Mouse (Mus musculus): ENCODE measurements around the gene Tmem151b. TPM values are rescaled to one million over a fixed set of nuclear protein-coding genes. Genes with fewer than 3 reads are reported as not detected.

The Tmem151b gene
- polyA plus RNA-seq, 1 experiment: 85.7 TPM

DNA sequence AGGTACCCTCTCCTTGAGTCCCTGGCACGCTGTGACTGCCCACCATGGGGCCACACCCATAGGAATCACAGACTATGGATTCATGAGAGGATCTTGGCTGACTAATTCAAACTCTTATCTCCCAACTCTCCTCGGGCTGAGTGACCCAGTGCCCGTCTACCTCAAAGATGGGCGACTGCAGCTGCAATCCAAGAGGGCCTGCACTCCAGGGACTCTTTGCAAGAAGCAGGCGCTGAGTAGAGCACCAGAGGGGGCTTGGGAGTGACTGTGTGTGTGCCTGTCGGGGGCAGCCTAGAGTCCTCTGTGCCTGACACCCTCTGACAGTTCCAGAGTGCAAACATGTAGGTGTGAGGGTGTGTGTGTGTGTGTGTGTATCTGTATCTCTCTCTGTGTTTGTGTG is 7.3 kb downstream of the Tmem151b start:
- Histone ChIP-seq H3K4me3 (ENCODE audit: insufficient read depth, low read length) (no peak overlapping the region), H3K4me1 (ENCODE audit: control insufficient read depth, insufficient read depth, low read length) (peaks cover 11% of the 10 kb centered on the region), H3K27ac (ENCODE audit: insufficient read depth, low read length) (no peak overlapping the region; the same call in 1 of the 2 replicates)
- TF ChIP-seq POLR2A (IDR thresholded peaks at IDR 0.05; ENCODE audit: extremely low read depth, insufficient read depth, low read length) (no peak), CTCF (IDR thresholded peaks at IDR 0.05; ENCODE audit: extremely low read depth, insufficient read depth, low read length) (no peak)

DNA sequence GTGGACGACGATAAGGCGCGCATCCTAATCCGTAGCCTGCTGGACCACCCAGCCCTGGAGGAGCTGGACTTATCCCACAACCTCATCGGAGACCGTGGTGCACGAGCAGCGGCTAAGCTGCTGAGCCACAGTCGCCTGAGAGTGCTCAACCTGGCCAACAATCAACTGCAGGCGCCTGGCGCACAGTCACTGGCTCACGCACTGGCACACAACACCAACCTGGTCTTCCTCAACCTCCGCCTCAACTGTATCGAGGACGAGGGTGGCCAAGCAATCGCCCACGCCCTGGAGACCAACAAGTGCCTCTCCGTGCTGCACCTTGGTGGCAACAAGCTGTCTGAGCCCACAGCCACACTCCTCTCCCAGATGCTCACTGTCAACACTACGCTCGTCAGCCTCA is 9.8 kb downstream of the Tmem151b start:
- Histone ChIP-seq H3K4me3 (ENCODE audit: insufficient read depth, low read length) (no peak overlapping the region), H3K27ac (ENCODE audit: insufficient read depth, low read length) (peak overlapping the region; percentile 14; the same call in 1 of the 2 replicates), H3K4me1 (ENCODE audit: control insufficient read depth, insufficient read depth, low read length) (peaks cover 11% of the 10 kb centered on the region)
- TF ChIP-seq CTCF (IDR thresholded peaks at IDR 0.05; ENCODE audit: extremely low read depth, insufficient read depth, low read length) (no peak), POLR2A (IDR thresholded peaks at IDR 0.05; ENCODE audit: extremely low read depth, insufficient read depth, low read length) (no peak)

DNA sequence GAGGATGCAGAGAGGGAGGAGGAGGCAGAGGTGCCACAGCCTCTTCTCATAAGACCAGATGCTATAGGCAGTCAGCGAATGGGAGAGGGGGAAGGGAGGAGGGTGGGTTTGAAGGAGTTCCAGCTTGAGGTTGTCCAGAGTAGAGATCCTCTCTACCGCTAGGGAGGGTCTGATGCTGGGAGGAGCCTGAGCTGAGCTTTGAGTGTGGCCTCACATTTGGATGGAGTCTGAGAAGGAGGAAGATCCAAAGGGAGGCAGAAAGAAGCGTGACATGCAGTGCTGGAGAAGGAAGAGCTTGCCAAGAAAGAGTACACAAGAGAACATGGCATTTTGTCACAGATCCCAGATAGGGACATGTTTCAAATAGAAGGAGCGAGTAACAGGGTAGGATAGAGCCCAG is 11.1 kb downstream of the Tmem151b start:
- Histone ChIP-seq H3K4me3 (ENCODE audit: insufficient read depth, low read length) (no peak overlapping the region), H3K27ac (ENCODE audit: insufficient read depth, low read length) (no peak overlapping the region), H3K4me1 (ENCODE audit: control insufficient read depth, insufficient read depth, low read length) (peaks cover 9% of the 10 kb centered on the region; the same call in 1 of the 2 replicates)
- TF ChIP-seq POLR2A (IDR thresholded peaks at IDR 0.05; ENCODE audit: extremely low read depth, insufficient read depth, low read length) (no peak), CTCF (IDR thresholded peaks at IDR 0.05; ENCODE audit: extremely low read depth, insufficient read depth, low read length) (no peak)

DNA sequence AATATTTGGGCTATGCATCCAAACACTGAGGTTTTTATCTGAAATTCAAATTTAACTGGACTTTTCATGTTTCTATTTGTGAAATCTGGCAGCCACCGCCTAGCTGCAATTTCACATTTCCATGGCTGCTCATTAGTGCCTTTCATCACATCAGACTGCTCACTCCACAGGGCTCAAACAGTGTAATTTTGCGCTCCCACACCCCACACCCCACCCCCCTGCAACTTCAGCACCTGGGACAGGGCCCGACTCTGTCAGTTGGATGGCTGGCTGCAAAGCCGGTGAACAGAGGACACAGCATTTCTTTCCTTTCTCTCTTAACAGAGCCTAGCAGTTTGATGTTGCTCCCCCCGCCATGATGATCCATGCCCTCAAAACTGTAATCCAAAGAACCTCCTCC is 13.2 kb downstream of the Tmem151b start:
- Histone ChIP-seq H3K27ac (ENCODE audit: insufficient read depth, low read length) (no peak overlapping the region), H3K4me1 (ENCODE audit: control insufficient read depth, insufficient read depth, low read length) (peaks cover 3% of the 10 kb centered on the region; the same call in 1 of the 2 replicates), H3K4me3 (ENCODE audit: insufficient read depth, low read length) (no peak overlapping the region)
- TF ChIP-seq POLR2A (IDR thresholded peaks at IDR 0.05; ENCODE audit: extremely low read depth, insufficient read depth, low read length) (no peak), CTCF (IDR thresholded peaks at IDR 0.05; ENCODE audit: extremely low read depth, insufficient read depth, low read length) (no peak)

DNA sequence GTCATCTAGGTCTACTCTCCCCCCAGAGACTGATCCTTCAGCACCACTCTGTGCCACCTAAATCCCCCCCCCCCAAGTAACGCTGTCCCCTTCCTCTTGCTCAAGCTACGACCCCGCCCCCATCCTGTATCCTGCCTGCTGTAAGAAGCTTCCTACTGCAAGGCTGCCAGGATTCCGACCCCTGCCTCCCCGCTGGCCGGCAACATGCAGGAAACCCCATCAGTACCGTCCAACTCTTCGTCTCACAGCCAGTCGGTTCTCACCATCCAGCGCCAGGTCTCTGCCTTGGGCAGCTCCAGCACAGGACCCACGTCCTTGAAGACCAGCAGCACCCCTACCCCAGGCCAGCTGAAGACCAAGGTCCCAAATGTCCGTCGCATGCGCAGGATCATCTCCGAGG is 16.6 kb downstream of the Tmem151b start:
- Histone ChIP-seq H3K27ac (ENCODE audit: insufficient read depth, low read length) (no peak overlapping the region), H3K4me1 (ENCODE audit: control insufficient read depth, insufficient read depth, low read length) (no peaks in the 10 kb centered on the region; the same call in 1 of the 2 replicates), H3K4me3 (ENCODE audit: insufficient read depth, low read length) (no peak overlapping the region)
- TF ChIP-seq POLR2A (IDR thresholded peaks at IDR 0.05; ENCODE audit: extremely low read depth, insufficient read depth, low read length) (no peak), CTCF (IDR thresholded peaks at IDR 0.05; ENCODE audit: extremely low read depth, insufficient read depth, low read length) (no peak)

DNA sequence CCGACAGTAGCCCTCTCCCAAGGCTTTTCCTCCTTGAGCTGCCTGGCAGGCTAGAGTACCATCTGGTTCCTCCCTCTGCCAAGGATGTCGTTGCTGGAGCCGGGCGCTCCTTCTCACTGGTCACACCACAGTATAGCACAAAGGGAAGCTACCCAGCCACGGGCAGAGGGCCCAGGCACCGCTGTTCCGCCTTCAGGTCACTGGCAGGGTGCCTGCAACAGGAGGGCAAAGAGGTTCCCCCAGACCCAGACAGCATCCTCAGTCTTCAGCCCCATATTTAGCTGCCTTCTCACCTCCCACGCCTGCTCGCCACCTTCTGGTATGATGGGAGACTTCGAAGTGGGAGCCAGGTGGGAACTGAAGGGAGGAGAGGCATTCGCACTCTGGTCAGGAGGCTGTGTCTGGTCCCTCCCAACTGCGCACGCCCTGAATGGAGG is 19.1 kb downstream of the Tmem151b start:
- no peak overlapping the region for H3K4me3 ChIP-seq (ENCODE audit: insufficient read depth, low read length)
- H3K27ac ChIP-seq (ENCODE audit: insufficient read depth, low read length): no peak overlapping the region
- TF ChIP-seq CTCF (IDR thresholded peaks at IDR 0.05; ENCODE audit: extremely low read depth, insufficient read depth, low read length): no peak
- TF ChIP-seq POLR2A (IDR thresholded peaks at IDR 0.05; ENCODE audit: extremely low read depth, insufficient read depth, low read length): no peak
- no peaks in the 10 kb centered on the region for H3K4me1 ChIP-seq (ENCODE audit: control insufficient read depth, insufficient read depth, low read length)

DNA sequence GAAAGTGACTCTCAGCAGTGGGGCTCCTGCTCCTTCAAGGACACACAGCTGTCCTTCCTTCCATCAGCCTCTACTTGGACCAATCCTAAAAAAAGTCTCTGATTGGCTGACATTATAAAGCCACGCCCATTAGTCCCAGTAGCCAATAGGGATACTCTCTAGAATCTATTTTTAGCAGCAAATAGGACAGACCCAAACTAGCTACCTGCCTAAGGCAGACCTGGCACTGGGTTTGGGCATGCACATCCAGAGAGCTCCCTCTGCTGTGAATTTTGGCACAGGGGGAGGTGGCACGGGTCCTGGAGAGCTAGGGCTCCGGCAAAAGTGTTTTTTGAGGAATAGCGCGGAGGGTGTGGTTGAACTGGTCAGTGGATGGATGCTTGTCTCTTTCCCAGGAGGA is 22.9 kb downstream of the Tmem151b start:
- no peak for TF ChIP-seq CTCF (IDR thresholded peaks at IDR 0.05; ENCODE audit: extremely low read depth, insufficient read depth, low read length)
- no peak for TF ChIP-seq POLR2A (IDR thresholded peaks at IDR 0.05; ENCODE audit: extremely low read depth, insufficient read depth, low read length)
- Histone ChIP-seq H3K4me3 (ENCODE audit: insufficient read depth, low read length) (no peak overlapping the region), H3K27ac (ENCODE audit: insufficient read depth, low read length) (no peak overlapping the region), H3K4me1 (ENCODE audit: control insufficient read depth, insufficient read depth, low read length) (peaks cover 2% of the 10 kb centered on the region; the same call in 1 of the 2 replicates)

DNA sequence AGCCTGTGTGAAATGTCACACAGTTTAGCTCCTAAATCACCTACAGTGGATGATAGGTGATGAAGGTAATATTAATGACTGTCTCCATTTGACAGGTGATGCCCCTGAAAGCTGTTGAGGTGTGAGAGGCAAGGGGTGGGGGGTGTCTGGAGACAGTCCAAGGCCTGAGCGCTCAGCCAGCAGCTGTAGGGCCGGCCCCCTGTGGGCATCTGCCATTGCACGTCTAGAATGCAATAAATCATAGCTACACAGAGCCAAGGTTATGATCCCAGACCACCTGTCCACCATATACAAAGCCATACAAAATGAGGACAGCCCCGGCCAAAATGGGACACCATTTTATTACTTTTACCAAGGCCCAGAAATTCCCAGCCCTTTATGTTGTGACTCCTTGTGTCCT is 24.5 kb downstream of the Tmem151b start:
- Histone ChIP-seq H3K27ac (ENCODE audit: insufficient read depth, low read length) (no peak overlapping the region), H3K4me1 (ENCODE audit: control insufficient read depth, insufficient read depth, low read length) (peaks cover 2% of the 10 kb centered on the region; the same call in 1 of the 2 replicates)
- no peak for TF ChIP-seq POLR2A (IDR thresholded peaks at IDR 0.05; ENCODE audit: extremely low read depth, insufficient read depth, low read length)
- TF ChIP-seq CTCF (IDR thresholded peaks at IDR 0.05; ENCODE audit: extremely low read depth, insufficient read depth, low read length): no peak

DNA sequence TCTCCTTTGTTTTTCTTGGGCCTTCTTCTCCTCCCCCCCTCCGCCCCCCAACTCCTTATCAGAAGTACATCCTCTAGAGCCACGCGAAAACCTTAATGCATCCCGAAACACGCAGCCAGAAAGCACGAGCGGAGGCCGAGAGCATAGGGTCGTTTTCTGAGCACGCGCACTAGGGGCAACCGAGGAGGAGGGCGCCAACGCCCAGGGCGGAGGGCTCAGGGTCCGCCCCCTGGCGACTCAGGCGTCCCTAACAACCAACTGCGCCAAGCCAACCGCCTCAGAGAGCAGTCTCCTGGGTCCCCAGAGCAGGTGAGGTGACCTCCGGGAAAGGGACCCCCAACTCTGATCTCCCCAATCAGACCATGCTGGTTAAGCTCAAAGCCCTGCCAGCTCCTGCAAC is 26.2 kb downstream of the Tmem151b start, which contains the start of gene Tcte1:
Gene Tcte1, plus strand, starts transcription at position 172 of the 400 bp plus-strand sequence.
- Histone ChIP-seq H3K4me1 (ENCODE audit: control insufficient read depth, insufficient read depth, low read length) (peaks cover 2% of the 10 kb centered on the region; the same call in 1 of the 2 replicates), H3K27ac (ENCODE audit: insufficient read depth, low read length) (no peak within 1 kb of the TSS), H3K4me3 (ENCODE audit: insufficient read depth, low read length) (no peak within 1 kb of the TSS)

More for the DNA sequence above, 24.5 kb downstream of the Tmem151b start:
- H3K4me3 ChIP-seq (ENCODE audit: insufficient read depth, low read length): no peak overlapping the region

DNA sequence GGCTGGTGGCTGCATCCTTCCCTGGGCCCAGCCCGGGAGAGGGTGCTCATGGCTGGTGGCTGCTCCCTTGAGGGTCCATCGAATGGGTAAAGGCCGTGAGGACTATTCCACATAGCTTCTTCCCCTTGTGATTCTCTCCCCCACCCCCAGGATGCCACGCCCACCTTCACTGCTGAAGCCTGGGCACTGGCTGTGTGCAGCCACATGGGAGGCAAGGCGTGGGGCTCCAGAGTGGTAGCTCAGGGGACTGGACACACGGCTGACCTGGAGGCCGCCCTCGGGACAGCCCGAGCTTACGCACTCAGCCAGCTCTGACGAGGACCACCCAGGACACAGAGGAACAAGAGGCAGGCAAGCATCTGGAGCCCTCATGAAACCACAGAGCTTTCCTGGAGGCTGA is 29.3 kb downstream of the Tmem151b start:
- TF ChIP-seq CTCF (IDR thresholded peaks at IDR 0.05; ENCODE audit: extremely low read depth, insufficient read depth, low read length) (no peak), POLR2A (IDR thresholded peaks at IDR 0.05; ENCODE audit: extremely low read depth, insufficient read depth, low read length) (no peak)
- Histone ChIP-seq H3K27ac (ENCODE audit: insufficient read depth, low read length) (no peak overlapping the region), H3K4me1 (ENCODE audit: control insufficient read depth, insufficient read depth, low read length) (peaks cover 2% of the 10 kb centered on the region; the same call in 1 of the 2 replicates), H3K4me3 (ENCODE audit: insufficient read depth, low read length) (no peak overlapping the region)

More for the DNA sequence above, 26.2 kb downstream of the Tmem151b start, which contains the start of gene Tcte1:
- TF ChIP-seq POLR2A (IDR thresholded peaks at IDR 0.05; ENCODE audit: extremely low read depth, insufficient read depth, low read length) (no peak), CTCF (IDR thresholded peaks at IDR 0.05; ENCODE audit: extremely low read depth, insufficient read depth, low read length) (no peak)
